Mouse (Mus musculus): ENCODE measurements around the gene Pfdn6. TPM values are rescaled to one million over a fixed set of nuclear protein-coding genes. Genes with fewer than 3 reads are reported as not detected.

Pfdn6 gene
- polyA plus RNA-seq, 1 experiment from 2014 or later = 152 TPM

- Histone ChIP-seq H3K36me3 (ENCODE audit: control insufficient read depth, insufficient read depth, low read length) (peaks cover 7% of the 10 kb centered on the region), H3K4me3 (ENCODE audit: low read depth, low read length) (no peak overlapping the region), H3K27ac (ENCODE audit: low read length) (no peak overlapping the region), H3K9me3 (ENCODE audit: control insufficient read depth, low read depth, low read length) (no peaks in the 10 kb centered on the region), H3K4me2 (replicated peaks; ENCODE audit: low read depth, low read length) (no peak overlapping the region), H3K4me1 (ENCODE audit: control insufficient read depth, insufficient read depth, low read length) (peaks cover 12% of the 10 kb centered on the region), H3K27me3 (ENCODE audit: control insufficient read depth, insufficient read depth, low read length) (no peaks in the 10 kb centered on the region), H3K9ac (replicated peaks; ENCODE audit: low read depth, low read length) (no peak overlapping the region)
- ATAC-seq (ENCODE audit: insufficient number of reproducible peaks, insufficient read depth, low FRiP score, low read depth) = no peak
- WGBS = 86% methylated on average over 14 of the region's 14 CpGs
Measured at GRCm38 (mm10) chr17:33932448-33932847, 7.7 kb downstream of the Pfdn6 start.

GRCm38 (mm10) chr17:33931947-33932346 is 8.2 kb downstream of the Pfdn6 start:
- Histone ChIP-seq H3K9ac (replicated peaks; ENCODE audit: low read depth, low read length) (no peak overlapping the region), H3K4me2 (replicated peaks; ENCODE audit: low read depth, low read length) (no peak overlapping the region), H3K27me3 (ENCODE audit: control insufficient read depth, insufficient read depth, low read length) (no peaks in the 10 kb centered on the region), H3K4me1 (ENCODE audit: control insufficient read depth, insufficient read depth, low read length) (peaks cover 12% of the 10 kb centered on the region), H3K4me3 (ENCODE audit: low read depth, low read length) (no peak overlapping the region), H3K36me3 (ENCODE audit: control insufficient read depth, insufficient read depth, low read length) (peaks cover 5% of the 10 kb centered on the region), H3K9me3 (ENCODE audit: control insufficient read depth, low read depth, low read length) (no peaks in the 10 kb centered on the region), H3K27ac (ENCODE audit: low read length) (no peak overlapping the region)
- WGBS = 90% methylated on average over 11 of the region's 11 CpGs
- ATAC-seq (ENCODE audit: insufficient number of reproducible peaks, insufficient read depth, low FRiP score, low read depth) = no peak

- 30% methylated on average over 18 of the region's 18 CpGs for WGBS
- H3K9ac ChIP-seq (replicated peaks; ENCODE audit: low read depth, low read length) = peak overlapping the region; percentile 87; the same call in 1 of the 2 replicates
- H3K9me3 ChIP-seq (ENCODE audit: control insufficient read depth, low read depth, low read length) = no peaks in the 10 kb centered on the region
- H3K27me3 ChIP-seq (ENCODE audit: control insufficient read depth, insufficient read depth, low read length) = no peaks in the 10 kb centered on the region
- peak overlapping the region; percentile 98 for H3K4me2 ChIP-seq (replicated peaks; ENCODE audit: low read depth, low read length)
- H3K36me3 ChIP-seq (ENCODE audit: control insufficient read depth, insufficient read depth, low read length) = peaks cover 7% of the 10 kb centered on the region
- no peak for ATAC-seq (ENCODE audit: insufficient number of reproducible peaks, insufficient read depth, low FRiP score, low read depth)
- peaks cover 12% of the 10 kb centered on the region for H3K4me1 ChIP-seq (ENCODE audit: control insufficient read depth, insufficient read depth, low read length)
- H3K27ac ChIP-seq (ENCODE audit: low read length) = peak overlapping the region; percentile 6; the same call in 1 of the 2 replicates
- peak overlapping the region; percentile 94 for H3K4me3 ChIP-seq (ENCODE audit: low read depth, low read length)
Measured at GRCm38 (mm10) chr17:33931159-33931866, 8.8 kb downstream of the Pfdn6 start.

- Histone ChIP-seq H3K4me3 (ENCODE audit: low read depth, low read length) (peak overlapping the region; percentile 94), H3K9ac (replicated peaks; ENCODE audit: low read depth, low read length) (peak overlapping the region; percentile 87), H3K27me3 (ENCODE audit: control insufficient read depth, insufficient read depth, low read length) (no peaks in the 10 kb centered on the region), H3K9me3 (ENCODE audit: control insufficient read depth, low read depth, low read length) (no peaks in the 10 kb centered on the region), H3K27ac (ENCODE audit: low read length) (peak overlapping the region; percentile 95), H3K36me3 (ENCODE audit: control insufficient read depth, insufficient read depth, low read length) (peaks cover 7% of the 10 kb centered on the region), H3K4me1 (ENCODE audit: control insufficient read depth, insufficient read depth, low read length) (peaks cover 12% of the 10 kb centered on the region), H3K4me2 (replicated peaks; ENCODE audit: low read depth, low read length) (peak overlapping the region; percentile 98)
- ATAC-seq (ENCODE audit: insufficient number of reproducible peaks, insufficient read depth, low FRiP score, low read depth) = 0 out of 2 replicates have a peak, but pooled peaks have one; percentile 14
- 1% methylated on average over 44 of the region's 45 CpGs for WGBS
Measured at GRCm38 (mm10) chr17:33930280-33931158, 9.6 kb downstream of the Pfdn6 start.

GRCm38 (mm10) chr17:33929371-33930279 is 10.5 kb downstream of the Pfdn6 start, which contains the start of gene Rgl2:
Rgl2 (plus strand) TSS chr17:33929543.
- Histone ChIP-seq H3K36me3 (ENCODE audit: control insufficient read depth, insufficient read depth, low read length) (peaks cover 7% of the 10 kb centered on the region), H3K9me3 (ENCODE audit: control insufficient read depth, low read depth, low read length) (no peaks in the 10 kb centered on the region), H3K27ac (ENCODE audit: low read length) (peak within 1 kb of the TSS; percentile 95), H3K27me3 (ENCODE audit: control insufficient read depth, insufficient read depth, low read length) (no peaks in the 10 kb centered on the region), H3K4me2 (replicated peaks; ENCODE audit: low read depth, low read length) (peak within 1 kb of the TSS; percentile 98), H3K9ac (replicated peaks; ENCODE audit: low read depth, low read length) (peak within 1 kb of the TSS; percentile 87), H3K4me1 (ENCODE audit: control insufficient read depth, insufficient read depth, low read length) (peaks cover 12% of the 10 kb centered on the region), H3K4me3 (ENCODE audit: low read depth, low read length) (peak within 1 kb of the TSS; percentile 94)
- WGBS = under 1% methylated on average over 71 of the region's 80 CpGs
- peak; percentile 84 for ATAC-seq (ENCODE audit: insufficient number of reproducible peaks, insufficient read depth, low FRiP score, low read depth)

- ATAC-seq (ENCODE audit: insufficient number of reproducible peaks, insufficient read depth, low FRiP score, low read depth) = no peak
- no peaks in the 10 kb centered on the region for H3K27me3 ChIP-seq (ENCODE audit: control insufficient read depth, insufficient read depth, low read length)
- H3K9ac ChIP-seq (replicated peaks; ENCODE audit: low read depth, low read length) = peak overlapping the region; percentile 77
- H3K9me3 ChIP-seq (ENCODE audit: control insufficient read depth, low read depth, low read length) = no peaks in the 10 kb centered on the region
- peak overlapping the region; percentile 98 for H3K4me2 ChIP-seq (replicated peaks; ENCODE audit: low read depth, low read length)
- peaks cover 4% of the 10 kb centered on the region for H3K36me3 ChIP-seq (ENCODE audit: control insufficient read depth, insufficient read depth, low read length)
- WGBS = 61% methylated on average over 21 of the region's 21 CpGs
- H3K27ac ChIP-seq (ENCODE audit: low read length) = no peak overlapping the region
- peak overlapping the region; percentile 94 for H3K4me3 ChIP-seq (ENCODE audit: low read depth, low read length)
- H3K4me1 ChIP-seq (ENCODE audit: control insufficient read depth, insufficient read depth, low read length) = peaks cover 12% of the 10 kb centered on the region
Measured at GRCm38 (mm10) chr17:33928251-33928947, 11.7 kb downstream of the Pfdn6 start.

GRCm38 (mm10) chr17:33926207-33926932 is 13.8 kb downstream of the Pfdn6 start:
- Histone ChIP-seq H3K9me3 (ENCODE audit: control insufficient read depth, low read depth, low read length) (no peaks in the 10 kb centered on the region), H3K4me3 (ENCODE audit: low read depth, low read length) (no peak overlapping the region), H3K4me2 (replicated peaks; ENCODE audit: low read depth, low read length) (no peak overlapping the region), H3K27me3 (ENCODE audit: control insufficient read depth, insufficient read depth, low read length) (no peaks in the 10 kb centered on the region), H3K4me1 (ENCODE audit: control insufficient read depth, insufficient read depth, low read length) (peaks cover 11% of the 10 kb centered on the region), H3K27ac (ENCODE audit: low read length) (no peak overlapping the region), H3K36me3 (ENCODE audit: control insufficient read depth, insufficient read depth, low read length) (0 out of 2 replicates have a peak, but pooled peaks cover 3% of the 10 kb centered on the region), H3K9ac (replicated peaks; ENCODE audit: low read depth, low read length) (no peak overlapping the region)
- ATAC-seq (ENCODE audit: insufficient number of reproducible peaks, insufficient read depth, low FRiP score, low read depth) = no peak
- WGBS = 79% methylated on average over 17 of the region's 17 CpGs
